Mouse (Mus musculus) spleen, adult 18-20 months (tissue): ENCODE measurements around the gene Gm12184.
"Not testable (repeated sequence)": the region's sequence is repeated elsewhere in the genome, so short reads cannot be mapped to it uniquely, and the experiment has no call there.

Experiments used
- DNase-seq, 2 experiments: peaks; one replicate each; pipeline ENCODE4 v3.0.0; 2022; ENCODE audit warnings: mixed read lengths in 2 of 2

The Gm12184 gene

GRCm38 (mm10) chr11:48846362-48846761, 19.9 kb upstream of the Gm12184 start:
- DNase-seq: not testable (repeated sequence)

- no peak for DNase-seq
These were observed 18.9 kb upstream of the Gm12184 start for GRCm38 (mm10) chr11:48845244-48845815.

- DNase-seq: no peak
These were observed 17.9 kb upstream of the Gm12184 start for GRCm38 (mm10) chr11:48844309-48844708.

GRCm38 (mm10) chr11:48843202-48843601, 16.7 kb upstream of the Gm12184 start:
- DNase-seq: no peak

GRCm38 (mm10) chr11:48842378-48842792, 15.9 kb upstream of the Gm12184 start:
- DNase-seq: no peak

GRCm38 (mm10) chr11:48841213-48841612, 14.8 kb upstream of the Gm12184 start:
- no peak for DNase-seq

- DNase-seq: no peak
These were observed 14.3 kb upstream of the Gm12184 start for GRCm38 (mm10) chr11:48840805-48841204.

GRCm38 (mm10) chr11:48838879-48839680, 12.6 kb upstream of the Gm12184 start:
- DNase-seq: no peak

GRCm38 (mm10) chr11:48838181-48838797, 11.8 kb upstream of the Gm12184 start:
- DNase-seq: peak; percentile 60 to 61

GRCm38 (mm10) chr11:48837310-48838180, 11.1 kb upstream of the Gm12184 start:
- peak; percentile 63 to 73 for DNase-seq

GRCm38 (mm10) chr11:48836990-48837309, 10.5 kb upstream of the Gm12184 start:
- DNase-seq: no peak

- DNase-seq: no peak
These were observed 9.5 kb upstream of the Gm12184 start for GRCm38 (mm10) chr11:48835923-48836322.

- peak; percentile 82 to 91 for DNase-seq
These were observed 7.5 kb upstream of the Gm12184 start for GRCm38 (mm10) chr11:48833731-48834639.

GRCm38 (mm10) chr11:48833078-48833730, 6.7 kb upstream of the Gm12184 start:
- DNase-seq: no peak

GRCm38 (mm10) chr11:48831273-48831672, 4.8 kb upstream of the Gm12184 start:
- DNase-seq: no peak

GRCm38 (mm10) chr11:48830279-48830678, 3.8 kb upstream of the Gm12184 start:
- no peak for DNase-seq

GRCm38 (mm10) chr11:48827926-48828325, 1.5 kb upstream of the Gm12184 start:
- DNase-seq: no peak

GRCm38 (mm10) chr11:48826752-48827096, 269 bp upstream of the Gm12184 start:
- no peak for DNase-seq

- no peak for DNase-seq
These were observed 2.1 kb downstream of the Gm12184 start for GRCm38 (mm10) chr11:48824311-48824830.

- peak; percentile 56 to 72 for DNase-seq
These were observed 2.9 kb downstream of the Gm12184 start for GRCm38 (mm10) chr11:48823536-48823972.
